Mouse (Mus musculus) right cerebral cortex, postnatal 10 days (tissue): Measurements from ENCODE around the gene Gpam.

Experiments used
- DNase-seq, 2 experiments: peaks; one replicate each; pipeline ENCODE4 v3.0.0; 2021; ENCODE audit warnings: low spot score in 2 of 2

Gpam gene

DNA sequence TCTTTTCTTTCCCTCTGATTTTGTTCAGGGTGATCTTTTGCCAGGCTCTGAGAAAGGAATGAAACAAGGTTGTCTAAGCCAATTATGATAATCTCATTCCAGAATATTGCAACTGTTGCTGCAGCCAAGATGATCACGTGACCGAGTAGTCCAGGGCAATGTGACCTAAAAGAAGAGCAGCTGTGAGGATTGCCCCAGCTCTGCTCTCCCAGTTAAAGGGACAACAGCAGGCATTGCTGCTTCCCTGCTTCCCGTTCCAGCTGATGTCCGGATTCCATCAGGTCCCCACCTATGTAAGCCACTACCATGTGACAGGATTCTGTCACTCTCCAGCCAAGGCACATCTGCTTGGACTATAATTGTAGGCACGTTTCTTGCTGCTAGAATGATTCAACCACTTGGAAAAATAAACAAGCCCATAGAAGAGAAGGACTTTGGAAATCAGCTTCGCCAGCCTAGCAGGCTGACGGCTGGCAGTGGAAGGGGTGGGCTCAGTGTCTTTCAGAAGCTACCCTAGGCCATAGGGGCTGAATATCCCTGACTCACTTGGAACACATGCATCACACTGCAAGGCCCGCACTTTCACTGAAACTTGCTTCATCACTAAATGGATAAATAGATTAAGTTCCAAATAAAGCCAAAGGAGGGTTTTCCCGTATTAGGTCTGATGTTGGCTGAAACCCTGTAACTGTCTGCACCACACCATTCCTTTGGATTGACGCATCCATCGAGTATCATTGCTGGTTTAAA, 23.8 kb downstream of the Gpam start:
- peak; percentile 65 to 81 for DNase-seq

DNA sequence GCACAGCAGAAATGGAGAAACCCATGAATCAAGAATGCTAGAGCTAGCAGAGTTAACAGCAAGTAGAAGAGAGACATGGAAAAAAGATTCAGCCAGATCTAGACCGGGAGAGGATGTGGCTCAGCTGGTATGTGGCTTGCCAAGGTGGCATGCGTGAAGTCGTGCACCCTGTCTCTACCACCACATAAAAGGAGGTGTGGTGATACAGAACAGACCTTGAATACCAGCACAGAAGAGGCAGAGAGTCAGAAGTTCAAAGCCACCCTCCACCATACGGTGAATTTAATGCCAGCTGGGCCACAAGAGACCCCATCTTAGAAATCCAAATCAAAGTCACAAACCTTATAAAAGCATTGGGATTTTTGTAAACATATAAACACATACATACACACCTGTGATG, 25.4 kb downstream of the Gpam start:
- no peak for DNase-seq

- no peak for DNase-seq
Measured at GRCm38 (mm10) chr19:55100227-55101140, 26.6 kb downstream of the Gpam start.

- DNase-seq, result peak; percentile 88 to 90
Measured at GRCm38 (mm10) chr19:55099184-55100160, 27.6 kb downstream of the Gpam start.

- DNase-seq, result peak; percentile 72 to 79
Measured at GRCm38 (mm10) chr19:55098409-55099183, 28.4 kb downstream of the Gpam start.

DNA sequence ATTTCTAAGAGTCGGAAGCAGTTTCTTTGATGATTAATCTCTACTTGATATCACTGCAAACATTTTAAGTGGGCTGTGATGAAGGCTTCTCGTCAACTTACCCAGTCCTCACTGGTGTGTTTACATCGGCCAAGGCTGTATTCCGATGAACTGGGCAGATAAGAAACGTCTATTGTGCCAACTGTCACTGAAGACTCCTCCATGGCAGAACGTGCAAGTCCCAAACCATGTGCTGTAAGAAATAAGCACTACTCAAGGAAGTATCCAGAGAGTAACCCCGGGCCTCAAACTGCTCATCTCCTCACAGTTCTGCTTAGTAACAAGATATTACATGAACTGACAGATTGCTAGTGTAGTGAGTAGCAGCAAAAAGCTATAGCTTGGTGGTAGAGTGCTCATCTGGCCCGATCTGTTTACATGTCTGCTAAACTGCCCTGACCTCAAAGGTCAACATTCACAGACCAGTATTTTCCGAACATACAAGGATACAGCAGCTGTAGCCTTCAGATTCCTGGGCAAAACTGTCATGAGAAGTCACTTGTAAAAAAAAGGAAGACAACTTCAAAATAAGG, 29.6 kb downstream of the Gpam start:
- no peak for DNase-seq

DNA sequence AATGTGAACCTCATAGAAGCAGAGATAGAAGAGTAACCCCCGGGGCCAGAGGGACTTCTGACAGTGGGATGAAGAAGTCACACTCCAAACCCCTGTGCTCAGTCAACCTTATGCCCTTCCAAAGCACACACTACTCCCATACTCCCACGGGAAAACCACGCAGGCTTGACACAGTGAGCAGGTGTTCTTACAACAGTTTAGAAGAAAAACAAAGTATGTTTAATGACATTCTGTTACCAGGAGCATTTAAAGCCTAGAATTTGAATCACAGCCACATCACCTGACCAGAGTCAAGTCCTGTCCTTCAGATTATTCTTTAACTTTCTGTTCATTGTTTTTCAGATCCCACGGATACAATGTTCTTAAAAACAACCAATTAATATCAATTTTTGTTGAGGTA, 30.4 kb downstream of the Gpam start:
- DNase-seq, result no peak

- no peak for DNase-seq
Measured at GRCm38 (mm10) chr19:55095547-55095946, 31.5 kb downstream of the Gpam start.

DNA sequence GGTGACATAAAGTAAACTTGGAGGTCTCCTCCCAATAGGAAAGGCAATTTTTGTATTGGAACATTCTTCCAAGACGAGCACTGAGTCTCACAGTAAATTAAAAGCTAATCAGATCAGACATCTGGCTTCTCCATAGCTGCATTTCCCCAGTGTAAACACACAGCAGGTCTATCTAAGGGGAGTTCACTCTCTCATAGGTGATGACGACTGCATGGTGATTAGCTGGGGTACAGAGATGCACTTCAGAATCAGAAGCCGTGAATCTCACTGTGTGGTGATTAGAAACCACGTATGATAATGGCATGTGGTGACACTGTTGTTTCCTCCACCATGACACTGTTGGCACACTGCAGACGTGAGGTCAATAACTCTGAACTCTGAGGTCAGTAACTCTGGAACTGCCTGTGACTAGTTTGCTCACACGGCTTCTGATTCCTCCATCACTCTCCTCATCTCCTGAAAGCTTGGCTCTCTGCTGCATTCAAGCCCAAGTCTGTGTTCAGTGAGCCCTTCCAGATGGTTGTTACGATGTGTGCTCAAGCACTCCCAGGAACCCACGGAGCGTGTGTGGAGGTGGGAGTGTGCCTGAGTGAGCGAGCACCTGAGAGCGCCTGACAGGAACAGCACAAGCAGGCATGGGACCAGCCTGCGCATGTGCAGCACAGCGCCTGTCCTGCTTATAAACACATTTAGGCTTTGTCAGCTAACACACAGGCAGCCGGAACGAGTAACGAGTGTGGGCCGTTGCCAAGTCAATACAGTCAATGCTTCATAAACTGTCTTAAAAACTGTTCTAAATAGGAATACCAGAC, 35.2 kb downstream of the Gpam start:
- DNase-seq, result peak; percentile 38 to 50

DNA sequence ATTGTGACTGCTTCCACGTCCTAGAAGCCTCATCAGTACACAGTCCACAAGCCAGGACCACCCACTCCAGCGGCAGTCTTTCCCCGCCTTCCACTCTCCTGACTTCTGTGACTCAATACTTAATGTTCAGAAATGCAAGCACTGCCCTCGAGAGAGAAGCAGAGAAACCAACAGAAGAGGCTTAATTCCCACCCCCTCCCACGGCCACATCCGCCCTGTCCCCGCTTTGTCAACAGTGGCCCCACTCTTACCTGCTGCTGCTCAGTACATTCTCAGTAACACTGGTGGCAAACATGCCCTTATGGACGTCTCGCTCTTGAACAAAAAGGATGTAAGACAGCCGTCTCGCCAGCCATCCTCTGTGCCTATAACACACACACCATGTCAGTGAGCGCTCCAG, 36.2 kb downstream of the Gpam start:
- no peak for DNase-seq

- no peak for DNase-seq
Measured at GRCm38 (mm10) chr19:55090142-55090541, 36.9 kb downstream of the Gpam start.

DNA sequence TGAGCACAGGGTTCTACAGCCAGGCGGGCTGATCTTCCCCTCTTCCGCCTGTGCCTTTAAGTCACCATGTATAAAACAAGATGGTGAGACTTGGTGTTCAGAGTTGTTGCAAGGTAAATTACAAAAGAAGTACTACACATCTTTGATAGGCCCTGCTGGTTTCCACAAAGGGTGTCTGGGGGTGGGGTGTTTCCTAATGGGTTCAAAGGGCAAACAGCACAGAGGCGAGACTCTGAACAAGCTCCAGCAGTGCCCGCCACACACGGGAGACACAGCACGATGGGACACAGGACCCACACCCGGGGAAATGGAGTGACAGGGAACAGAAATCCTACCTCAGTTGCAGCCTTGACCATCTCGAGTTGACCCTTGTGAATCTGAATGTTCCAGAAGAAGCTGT, 39.3 kb downstream of the Gpam start:
- no peak for DNase-seq

- no peak for DNase-seq
Measured at GRCm38 (mm10) chr19:55085857-55086185, 41.2 kb downstream of the Gpam start.

DNA sequence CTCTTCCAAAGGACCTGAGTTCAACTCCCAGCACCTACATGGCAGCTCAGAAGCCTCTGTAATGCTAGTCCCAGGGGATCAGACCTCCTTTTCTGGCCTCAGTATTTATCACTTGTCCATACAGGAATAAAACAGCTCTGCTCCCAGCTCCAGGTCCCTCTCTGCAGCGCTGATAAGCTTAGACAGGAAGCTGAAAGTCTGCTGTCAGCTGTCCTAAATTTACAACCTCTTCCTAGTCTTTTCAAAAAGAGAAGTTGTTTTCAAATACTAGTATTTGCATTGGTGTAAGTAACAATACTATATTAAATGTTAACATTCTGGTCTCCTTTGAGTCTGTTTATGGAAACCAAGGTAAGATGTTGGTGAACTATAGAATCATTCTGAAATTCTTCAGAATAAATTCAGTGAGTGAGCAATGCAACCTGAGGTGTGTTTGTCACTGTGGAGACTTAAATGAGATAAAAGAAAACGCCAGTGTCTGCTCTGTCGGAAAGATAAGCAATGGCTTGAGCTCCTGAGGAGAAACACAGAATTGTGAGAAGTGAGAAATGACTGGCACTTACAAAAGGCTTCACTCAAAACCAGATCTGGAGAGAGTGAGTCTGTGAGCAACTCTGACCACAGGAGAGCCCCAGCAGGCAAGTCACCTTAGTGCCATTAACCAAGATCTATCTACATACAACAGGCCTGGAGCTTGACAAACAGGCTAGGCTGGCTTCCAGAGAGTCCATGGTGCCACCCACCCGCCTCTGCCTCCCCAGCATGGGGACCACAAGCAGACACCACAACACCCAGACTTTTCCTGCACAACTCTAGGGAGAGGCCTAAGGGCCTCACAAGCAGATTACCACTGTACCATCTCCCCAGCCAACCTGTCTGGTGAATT, 41.8 kb downstream of the Gpam start:
- no peak for DNase-seq

- no peak for DNase-seq
Measured at GRCm38 (mm10) chr19:55076822-55077221, 50.2 kb downstream of the Gpam start.

GRCm38 (mm10) chr19:55073004-55073403, 54.0 kb downstream of the Gpam start:
- no peak for DNase-seq

DNA sequence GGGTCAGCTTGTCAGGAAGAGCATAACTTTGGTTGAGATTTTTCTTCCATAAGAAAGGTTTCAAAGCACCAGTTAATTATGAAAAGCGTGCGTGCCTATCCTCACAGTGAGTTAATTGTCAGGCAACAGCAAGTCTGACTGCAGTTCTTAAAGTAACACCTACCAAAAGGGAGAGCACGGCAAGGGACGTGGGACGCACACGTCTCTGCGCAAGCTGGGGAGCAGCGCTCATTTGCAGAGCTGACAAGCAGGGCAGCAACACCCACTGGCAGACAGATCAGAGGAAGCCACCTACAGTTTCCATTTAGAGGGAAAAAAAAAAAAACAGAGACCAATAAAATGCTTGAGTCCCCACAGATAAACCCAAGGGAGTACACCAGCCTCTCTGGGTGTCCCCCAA, 58.0 kb downstream of the Gpam start:
- no peak for DNase-seq

DNA sequence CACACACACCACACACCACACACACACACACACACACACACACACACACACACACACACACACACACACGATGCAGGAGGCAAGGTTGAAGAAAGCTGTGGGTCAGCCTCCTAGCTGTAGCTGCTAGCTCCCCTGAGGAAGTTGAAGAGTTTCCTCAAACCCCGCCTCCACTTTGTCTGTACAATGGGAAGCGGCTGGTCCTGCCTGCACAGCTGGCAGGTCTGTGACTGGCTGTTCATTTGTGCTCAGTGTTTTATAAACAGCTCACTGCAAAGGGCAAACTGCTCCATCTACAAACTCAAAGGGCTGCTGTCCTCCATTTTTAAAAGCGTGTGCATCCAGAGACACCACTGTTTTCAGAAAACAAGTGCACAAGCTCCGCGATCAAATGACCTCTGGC, 63.8 kb downstream of the Gpam start:
- DNase-seq, result no peak

- no peak for DNase-seq
Measured at GRCm38 (mm10) chr19:55062501-55062900, 64.5 kb downstream of the Gpam start.
